Mouse (Mus musculus): ENCODE measurements around the gene Irs2.

- TF ChIP-seq CTCF (IDR thresholded peaks at IDR 0.05; ENCODE audit: borderline replicate concordance, extremely low read depth, insufficient read depth, insufficient read length): no peak
- no peak for TF ChIP-seq POLR2A (IDR thresholded peaks at IDR 0.05; ENCODE audit: borderline replicate concordance, extremely low read depth, insufficient read depth, insufficient read length, poor library complexity, severe bottlenecking)
These were observed 62.8 kb downstream of the Irs2 start for GRCm38 (mm10) chr8:10945490-10945889.
